Mouse (Mus musculus): ENCODE results near the gene Cyb561a3.
A peak's percentile ranks its signal among the peaks of the same experiment; 100 is the strongest.

Cyb561a3 gene

DNA sequence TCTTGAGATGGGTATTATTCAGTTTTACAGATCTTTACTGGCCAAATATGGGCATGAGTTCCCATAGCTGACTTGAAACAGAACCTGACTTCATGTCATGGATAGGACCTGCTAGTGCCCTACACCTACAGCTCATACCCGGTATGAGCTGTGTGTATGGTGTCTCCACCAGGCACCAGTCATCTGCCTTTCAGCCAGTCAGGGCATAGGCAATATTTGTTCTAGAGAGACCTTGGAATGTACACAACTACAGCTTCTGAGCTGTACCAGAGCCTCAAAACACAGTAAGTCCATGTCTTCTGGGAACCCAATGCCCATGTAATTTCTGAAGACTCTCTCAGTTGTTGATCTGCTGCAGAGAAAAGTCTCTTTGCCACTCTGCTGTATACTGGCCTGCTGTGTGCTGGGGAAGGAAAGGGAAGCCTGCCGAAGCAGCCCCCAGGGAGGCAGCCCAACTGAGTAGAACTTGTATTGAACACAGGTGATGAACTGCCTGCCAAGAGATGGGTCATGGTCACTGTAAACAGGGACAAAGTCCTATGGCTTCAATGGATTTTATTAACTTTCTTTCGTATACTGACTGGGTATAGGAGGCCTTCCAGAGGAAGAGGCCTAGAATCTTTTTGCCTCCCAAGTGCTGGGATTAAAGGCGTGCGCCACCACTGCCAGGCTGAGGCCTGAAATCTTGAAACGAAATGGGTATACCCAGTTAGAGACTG lies 14.8 kb downstream of the Cyb561a3 start:
- no peak for DNase-seq

DNA sequence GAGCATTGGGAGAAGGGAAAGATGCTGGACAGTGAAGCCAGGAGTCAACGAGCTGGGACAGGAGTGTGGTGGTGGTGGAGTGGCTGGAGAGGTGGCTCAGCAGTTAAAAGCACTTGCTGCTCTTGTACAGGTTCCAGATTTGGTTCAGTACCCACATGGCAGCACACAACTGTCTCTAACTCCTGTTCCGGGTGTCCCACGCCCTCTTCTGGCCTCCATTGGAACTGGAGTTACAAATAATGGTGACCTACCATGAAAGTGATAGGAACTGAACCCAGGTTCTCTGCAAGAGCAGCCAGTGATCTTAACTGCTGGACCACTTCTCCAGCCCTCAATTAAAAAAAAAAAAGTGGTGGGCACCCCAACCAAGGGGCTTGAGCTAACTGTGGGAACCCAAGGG lies 21.2 kb downstream of the Cyb561a3 start:
- no peak for DNase-seq

DNA sequence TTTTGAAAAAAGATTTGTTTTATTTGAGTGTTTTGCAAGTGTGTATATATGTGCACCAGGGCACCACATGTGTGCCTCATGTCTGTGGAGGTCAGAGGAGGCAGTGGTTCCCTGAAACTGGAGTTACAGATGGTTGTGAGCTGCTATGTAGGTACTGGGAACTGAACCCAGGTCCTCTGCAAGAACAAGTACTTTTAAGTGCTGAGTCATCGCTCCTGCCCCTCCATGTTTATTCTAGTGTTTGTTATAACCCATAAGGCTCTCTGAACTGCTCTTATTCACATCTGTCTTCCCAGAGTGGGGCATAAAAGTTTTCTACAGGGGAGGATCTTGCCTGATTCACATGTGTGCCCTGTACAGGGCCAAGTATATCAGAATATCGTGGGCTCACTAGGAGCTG lies 22.7 kb downstream of the Cyb561a3 start:
- DNase-seq: no peak

DNA sequence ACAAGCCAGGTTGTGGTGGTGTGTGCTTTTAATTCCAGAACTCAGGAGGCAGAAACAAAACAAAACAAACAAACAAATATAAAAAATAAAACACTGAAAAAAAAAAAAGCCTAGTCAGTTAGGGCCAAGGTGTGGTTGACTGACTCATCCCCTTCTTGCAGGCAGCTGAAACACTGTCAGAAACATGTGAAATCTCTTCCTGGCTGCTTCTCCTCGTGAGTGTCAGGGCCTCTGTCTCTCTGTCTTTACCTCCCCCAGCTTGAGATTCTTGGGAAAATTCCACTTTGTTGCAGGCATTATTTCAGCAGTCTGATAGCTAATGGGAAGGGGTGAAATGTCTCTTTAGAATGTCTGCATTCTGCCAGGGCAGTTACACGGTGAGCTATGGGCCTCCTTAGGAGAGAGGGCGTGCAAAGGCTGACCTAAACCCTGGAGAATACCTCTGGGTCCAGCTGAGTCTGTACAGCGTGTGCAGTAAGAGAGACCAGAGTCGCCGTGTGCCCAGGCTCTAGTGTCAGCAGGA lies 25.3 kb downstream of the Cyb561a3 start:
- no peak for DNase-seq

- peak; percentile 86 for DNase-seq
Measured at GRCm38 (mm10) chr19:10602787-10603186, 25.8 kb downstream of the Cyb561a3 start.

- no peak for DNase-seq
Measured at GRCm38 (mm10) chr19:10603660-10604523, 26.9 kb downstream of the Cyb561a3 start.

- no peak for DNase-seq
Measured at GRCm38 (mm10) chr19:10604534-10604933, 27.6 kb downstream of the Cyb561a3 start.

DNA sequence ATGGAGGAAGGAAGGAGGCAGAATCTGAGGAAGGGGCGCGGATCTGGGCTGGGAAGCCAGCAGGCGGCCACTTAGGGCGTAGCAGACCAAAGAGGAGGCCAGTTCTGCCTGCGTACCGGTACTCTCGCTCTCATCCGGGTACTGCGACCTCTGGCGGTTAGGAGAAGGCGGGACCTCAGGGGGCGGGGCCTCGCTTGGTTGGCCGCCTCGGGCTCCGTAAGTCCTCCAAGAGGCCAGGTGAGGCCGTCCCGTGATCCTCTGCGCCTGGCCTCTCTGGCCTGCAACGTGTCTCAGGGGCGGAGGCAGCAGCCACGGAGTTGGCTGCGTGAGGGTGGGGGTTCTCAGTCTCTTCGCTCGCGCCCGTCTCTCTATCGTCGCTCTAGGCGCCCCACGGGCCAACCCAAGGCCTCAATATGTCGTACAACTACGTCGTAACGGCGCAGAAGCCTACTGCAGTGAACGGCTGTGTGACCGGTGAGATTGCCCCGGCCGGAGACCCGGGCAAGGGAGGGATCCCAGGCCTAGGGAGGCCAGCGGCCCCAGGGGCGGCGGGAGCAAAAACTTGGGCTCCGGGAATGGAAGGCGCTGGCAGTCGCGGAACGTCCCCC lies 28.4 kb downstream of the Cyb561a3 start, which contains the start of the genes Ddb1 and Tkfc:
Gene Ddb1, plus strand, starts transcription at position 35 of the 608 bp plus-strand sequence.
Gene Tkfc, minus strand, starts transcription at position 362 of the 608 bp plus-strand sequence.
- peak; percentile 98 for DNase-seq

GRCm38 (mm10) chr19:10605901-10606622 lies 29.1 kb downstream of the Cyb561a3 start:
- DNase-seq: no peak

GRCm38 (mm10) chr19:10608573-10609240 lies 31.7 kb downstream of the Cyb561a3 start:
- DNase-seq: no peak

DNA sequence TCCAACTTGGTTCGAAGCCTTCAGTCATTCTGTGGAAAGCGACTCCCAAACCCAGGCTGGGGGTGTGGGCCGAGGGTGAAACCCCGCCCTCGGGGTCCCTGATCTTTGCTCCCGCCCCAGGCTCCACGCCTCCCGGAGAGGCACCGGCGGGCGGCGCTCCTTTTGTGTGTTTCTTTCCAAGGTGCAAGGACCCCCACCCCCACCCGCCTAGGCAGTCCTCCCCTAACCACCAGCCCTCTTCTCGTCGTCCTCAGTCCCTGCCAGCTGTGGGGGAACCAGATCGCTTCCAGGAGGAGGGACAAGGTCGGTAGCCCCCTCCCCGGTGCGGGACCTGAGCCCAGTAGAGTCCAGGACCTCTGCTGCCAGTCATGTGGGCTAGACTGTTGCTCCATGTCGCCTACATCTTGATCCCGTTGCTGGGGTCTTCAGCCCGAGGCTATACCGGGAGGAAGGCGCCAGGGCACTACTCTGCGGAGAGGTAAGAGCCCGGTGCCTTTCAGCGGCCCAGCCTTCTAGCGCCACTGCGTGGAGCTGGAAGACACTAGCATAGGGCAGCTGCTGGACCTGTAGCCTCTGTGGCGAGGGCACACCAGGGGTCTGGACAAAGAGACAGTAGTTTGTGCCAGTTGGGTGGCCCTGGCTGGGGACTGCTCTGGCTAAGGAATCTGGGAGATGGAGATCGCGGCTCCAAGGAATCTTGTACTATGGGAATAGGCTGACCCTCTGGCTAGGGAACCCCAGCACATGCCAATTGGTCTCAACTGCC lies 57.3 kb downstream of the Cyb561a3 start, which contains the start of gene Vwce:
Gene Vwce, plus strand, starts transcription at position 108 of the 766 bp plus-strand sequence.
- peak; percentile 17 for DNase-seq

DNA sequence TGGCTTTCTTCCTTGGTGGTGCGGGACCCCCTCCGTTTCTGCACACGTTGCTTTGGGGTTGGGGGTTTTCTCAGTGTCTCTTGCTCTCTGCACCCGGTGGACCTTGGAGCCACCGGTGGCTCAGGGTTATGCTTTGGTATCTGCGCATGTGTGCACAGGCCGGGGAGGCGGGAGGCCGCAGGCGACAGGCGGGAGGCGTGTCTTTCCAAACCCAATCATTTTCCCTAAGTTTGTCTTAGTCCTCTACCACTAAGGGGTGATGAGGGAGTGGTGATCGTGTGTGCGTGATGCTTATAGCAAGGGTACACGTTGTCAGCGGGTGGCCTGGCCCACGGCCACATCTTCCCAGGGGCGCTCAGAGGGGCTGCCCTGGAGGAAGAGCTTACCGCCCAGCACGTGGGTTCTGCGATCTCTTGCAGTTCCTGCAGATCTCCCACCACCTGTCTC lies 57.9 kb downstream of the Cyb561a3 start:
- DNase-seq: peak; percentile 71

DNA sequence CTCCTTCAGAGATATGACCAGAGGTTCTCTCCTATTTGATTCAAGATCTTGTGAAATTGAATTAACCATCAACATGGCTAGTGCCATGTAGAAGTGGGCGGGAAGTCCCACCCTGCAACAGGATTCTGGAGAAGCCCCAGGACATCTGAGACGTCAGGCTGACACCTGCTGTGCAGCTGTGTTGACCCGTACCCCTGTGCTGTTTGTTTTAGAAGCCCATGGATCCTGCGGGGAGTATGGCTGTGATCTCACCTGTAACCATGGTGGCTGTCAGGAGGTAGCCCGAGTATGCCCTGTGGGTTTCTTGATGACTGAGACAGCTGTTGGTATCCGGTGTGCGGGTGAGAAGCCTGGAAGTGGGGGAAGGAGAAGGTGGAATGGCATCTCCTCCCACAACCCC lies 60.9 kb downstream of the Cyb561a3 start:
- DNase-seq: no peak

- DNase-seq: no peak
Measured at GRCm38 (mm10) chr19:10640080-10640479, 63.1 kb downstream of the Cyb561a3 start.

DNA sequence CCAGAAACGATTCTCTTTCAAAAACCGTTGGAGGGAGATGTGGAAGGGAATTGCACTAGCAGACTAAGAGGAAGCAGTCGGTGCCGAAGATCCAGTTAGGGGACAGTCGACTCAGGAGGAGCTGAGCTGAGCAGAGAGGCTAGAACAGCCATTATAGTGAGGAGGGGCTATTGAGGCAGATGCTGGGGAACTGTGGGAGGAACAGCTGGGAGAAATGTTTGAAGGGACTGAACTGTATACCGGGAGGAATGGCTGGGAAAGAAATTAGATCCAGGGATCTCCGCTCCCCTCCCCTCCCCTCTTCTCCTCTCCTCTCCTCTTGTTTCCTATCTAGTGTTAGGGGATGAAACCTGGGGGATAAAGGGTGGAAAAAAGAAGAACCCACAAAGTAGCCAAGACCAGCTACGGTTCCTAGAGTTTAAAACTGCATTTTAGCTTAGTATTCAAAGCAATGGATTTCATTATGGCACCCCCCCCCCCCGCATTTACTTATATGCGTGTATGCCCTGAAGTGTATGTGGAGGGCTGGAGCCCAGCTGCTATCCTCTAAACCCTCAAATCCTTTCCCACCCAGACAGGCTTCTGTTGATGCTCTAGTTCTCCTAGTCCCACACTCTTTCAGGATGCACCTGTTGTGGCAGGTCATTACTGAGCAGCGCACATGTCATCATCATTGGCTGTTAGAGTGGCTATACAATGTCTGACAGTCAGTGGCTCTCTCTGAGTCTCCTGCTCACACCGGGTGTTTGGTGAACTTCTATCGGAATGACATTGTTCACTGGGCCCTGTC lies 63.8 kb downstream of the Cyb561a3 start:
- no peak for DNase-seq

Data from layer of hippocampus, adult 9-11 months (tissue).